Mouse (Mus musculus): ENCODE results near the gene Zmiz1.

DNA sequence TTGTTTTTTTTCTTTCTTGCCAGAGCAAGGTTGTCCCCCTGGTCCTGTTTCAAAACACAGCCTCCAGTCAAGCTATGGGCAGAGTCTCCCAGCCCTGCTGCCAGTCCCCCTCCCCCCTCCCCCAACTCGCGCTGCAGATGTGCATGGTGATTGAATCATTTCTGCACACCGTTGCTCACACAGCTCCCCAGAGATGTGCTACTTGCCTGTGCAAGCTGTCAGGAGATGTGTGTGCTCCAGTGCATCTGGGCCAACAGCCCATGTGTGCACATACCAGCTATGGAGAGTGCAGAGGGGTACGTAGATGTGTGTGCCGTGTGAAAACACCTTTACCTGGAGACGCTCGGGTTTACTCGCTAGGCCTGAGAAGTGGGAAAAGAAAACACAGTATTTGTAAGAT is 105.6 kb downstream of the Zmiz1 start:
- no peak for TF ChIP-seq CTCF (IDR thresholded peaks at IDR 0.05; ENCODE audit: low read depth, low read length)
- no peak for TF ChIP-seq POLR2A (IDR thresholded peaks at IDR 0.05; ENCODE audit: borderline replicate concordance, low read depth, low read length)

Data from bone marrow macrophage, adult 2 months (primary cell).